Mouse (Mus musculus) lung, adult 18-20 months (tissue): ENCODE results near the gene Atp6v1f.

Experiments used
- DNase-seq, 2 experiments: peaks; one replicate each; pipeline ENCODE4 v3.0.0; 2022; ENCODE audit warnings: mixed read lengths in 2 of 2

Gene Atp6v1f

GRCm38 (mm10) chr6:29467583-29468354, at the start of gene Atp6v1f:
Gene Atp6v1f, plus strand, starts transcription at chr6:29467718.
- peak; percentile 91 to 94 for DNase-seq

GRCm38 (mm10) chr6:29420596-29420995, 46.9 kb upstream of the Atp6v1f start:
- no peak for DNase-seq

- no peak for DNase-seq
Observed at GRCm38 (mm10) chr6:29425118-29425517, 42.4 kb upstream of the Atp6v1f start.

- no peak for DNase-seq
Observed at GRCm38 (mm10) chr6:29426331-29426730, 41.2 kb upstream of the Atp6v1f start.

- no peak for DNase-seq
Observed at GRCm38 (mm10) chr6:29428171-29428570, 39.3 kb upstream of the Atp6v1f start.

GRCm38 (mm10) chr6:29430681-29431420, 36.7 kb upstream of the Atp6v1f start:
- DNase-seq: no peak

GRCm38 (mm10) chr6:29431473-29431872, 36.0 kb upstream of the Atp6v1f start:
- no peak for DNase-seq

GRCm38 (mm10) chr6:29432156-29432555, 35.4 kb upstream of the Atp6v1f start:
- DNase-seq: no peak

GRCm38 (mm10) chr6:29432676-29433037, 34.9 kb upstream of the Atp6v1f start:
- DNase-seq: no peak

GRCm38 (mm10) chr6:29433038-29433803, 34.3 kb upstream of the Atp6v1f start, which contains the start of gene Flnc:
Gene Flnc, plus strand, starts transcription at chr6:29433256.
- no peak for DNase-seq

GRCm38 (mm10) chr6:29433804-29434795, 33.4 kb upstream of the Atp6v1f start:
- no peak for DNase-seq

GRCm38 (mm10) chr6:29434911-29435691, 32.4 kb upstream of the Atp6v1f start:
- no peak for DNase-seq

- no peak for DNase-seq
Observed at GRCm38 (mm10) chr6:29435940-29436451, 31.5 kb upstream of the Atp6v1f start.

- DNase-seq: peak; percentile 35 to 40
Observed at GRCm38 (mm10) chr6:29436461-29436934, 31.0 kb upstream of the Atp6v1f start.

- DNase-seq: no peak
Observed at GRCm38 (mm10) chr6:29439251-29439650, 28.3 kb upstream of the Atp6v1f start.

- DNase-seq: no peak
Observed at GRCm38 (mm10) chr6:29439789-29440188, 27.7 kb upstream of the Atp6v1f start.

- peak in 1 of 2 experiments; percentile 20 for DNase-seq
Observed at GRCm38 (mm10) chr6:29444773-29445172, 22.7 kb upstream of the Atp6v1f start.

GRCm38 (mm10) chr6:29445354-29445753, 22.2 kb upstream of the Atp6v1f start:
- DNase-seq: peak; percentile 44 to 62

GRCm38 (mm10) chr6:29449858-29450257, 17.7 kb upstream of the Atp6v1f start:
- no peak for DNase-seq

GRCm38 (mm10) chr6:29450667-29451066, 16.9 kb upstream of the Atp6v1f start:
- DNase-seq: no peak

GRCm38 (mm10) chr6:29461502-29461901, 6.0 kb upstream of the Atp6v1f start:
- DNase-seq: no peak
